Mouse (Mus musculus) intestine, embryonic 14.5 days (tissue): ENCODE results near the gene Srd5a3. TPM values are rescaled to one million over a fixed set of nuclear protein-coding genes. Genes with fewer than 3 reads are reported as not detected.

Experiments used
- ATAC-seq: fragments of 200-750 bp; cut with Nextera tagmentation; replicated peaks from 2 replicates; pipeline ENCODE4 v1.8.0; 2017; ENCODE audit warnings: low read depth, moderate number of reproducible peaks, moderate TSS enrichment, moderate library complexity; ENCODE audit not compliant: low FRiP score, low TSS enrichment
- DNase-seq: peaks from one replicate; pipeline ENCODE4 v3.0.0-alpha.2; 2018; ENCODE audit warnings: low spot score
- H3K27ac ChIP-seq: fragments of 300-500 bp; sonication (generic); 2 replicates; pipeline ENCODE4 v1.5.1; 2014; ENCODE audit warnings: low read depth, mild to moderate bottlenecking, control low read depth
- H3K27me3 ChIP-seq: fragments of 300-500 bp; sonication (generic); replicated peaks from 2 replicates; pipeline ENCODE4 v1.6.1; 2014; ENCODE audit warnings: low read length, control low read depth; ENCODE audit not compliant: control insufficient read depth, insufficient read depth
- H3K36me3 ChIP-seq: fragments of 300-500 bp; sonication (generic); 2 replicates; pipeline ENCODE4 v1.6.1; 2014; ENCODE audit warnings: low read length, control low read depth; ENCODE audit not compliant: control insufficient read depth, insufficient read depth
- H3K4me1 ChIP-seq: fragments of 300-500 bp; sonication (generic); replicated peaks from 2 replicates; pipeline ENCODE4 v1.6.1; 2014; ENCODE audit warnings: low read length, control low read depth, mixed read lengths; ENCODE audit not compliant: control insufficient read depth, insufficient read depth
- H3K4me2 ChIP-seq: fragments of 300-500 bp; sonication (generic); 2 replicates; pipeline ENCODE4 v1.6.1; 2014; ENCODE audit warnings: low read length
- H3K4me3 ChIP-seq: fragments of 300-500 bp; sonication (generic); 2 replicates; pipeline ENCODE4 v1.5.1; 2014; ENCODE audit warnings: low read depth, low read length, control low read depth, mixed read lengths
- H3K9ac ChIP-seq: fragments of 300-500 bp; sonication (generic); 2 replicates; pipeline ENCODE4 v1.6.1; 2014; ENCODE audit warnings: mild to moderate bottlenecking, low read length
- H3K9me3 ChIP-seq: fragments of 300-500 bp; sonication (generic); 2 replicates; pipeline ENCODE4 v1.6.1; 2016; ENCODE audit warnings: low read length, control low read depth; ENCODE audit not compliant: control insufficient read depth
- WGBS: fragments of 180-500 bp; shearing (Covaris S2); extraction: QIAGEN DNeasy Blood & Tissue Kit; methylation state at CpG from one replicate; pipeline ENCODE4 v1.1.7; 2014; 5-methylcytosine and 5-hydroxymethylcytosine counted together
- polyA plus RNA-seq: library from polyadenylated mRNA; unstranded; fragments of >200 nt; fragmentation: Nextera tagmentation; extraction: Ambion mirVana; gene quantifications from 2 replicates; pipeline ENCODE4 v1.2.1, GENCODE M21; 2014

Gene Srd5a3
- polyA plus RNA-seq, 1 experiment from 2014 or later: 31.2 TPM

DNA sequence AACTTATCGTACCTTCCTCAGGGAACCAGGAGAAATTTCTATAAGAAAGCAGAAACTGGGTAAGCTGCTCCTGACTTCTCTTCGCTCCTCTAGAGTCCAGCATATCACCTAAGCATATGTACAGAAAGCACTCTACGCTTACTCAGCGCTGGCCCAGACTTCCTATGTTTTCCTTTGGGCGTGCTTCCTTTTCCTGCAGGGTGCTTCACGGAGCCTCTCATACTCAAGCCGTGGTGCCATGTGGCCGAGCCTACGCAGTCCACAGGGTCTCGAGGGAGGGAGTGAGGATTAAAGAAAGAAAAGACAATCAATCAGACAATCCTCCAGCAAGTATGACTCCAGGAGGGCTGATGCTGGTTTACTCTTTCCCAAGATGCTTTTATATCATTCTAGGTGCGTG lies 36.8 kb downstream of the Srd5a3 start:
- Histone ChIP-seq H3K36me3 (no peaks in the 10 kb centered on the region), H3K4me1 (peaks cover 12% of the 10 kb centered on the region; the same call in 1 of the 2 replicates), H3K27me3 (no peaks in the 10 kb centered on the region), H3K9me3 (no peaks in the 10 kb centered on the region), H3K4me3 (no peak overlapping the region), H3K9ac (no peak overlapping the region), H3K27ac (0 out of 2 replicates have a peak overlapping the region, but pooled peaks have one; percentile 30), H3K4me2 (no peak overlapping the region)
- no peak for DNase-seq
- no peak for ATAC-seq
- 52% methylated on average over 11 of the region's 11 CpGs for WGBS

DNA sequence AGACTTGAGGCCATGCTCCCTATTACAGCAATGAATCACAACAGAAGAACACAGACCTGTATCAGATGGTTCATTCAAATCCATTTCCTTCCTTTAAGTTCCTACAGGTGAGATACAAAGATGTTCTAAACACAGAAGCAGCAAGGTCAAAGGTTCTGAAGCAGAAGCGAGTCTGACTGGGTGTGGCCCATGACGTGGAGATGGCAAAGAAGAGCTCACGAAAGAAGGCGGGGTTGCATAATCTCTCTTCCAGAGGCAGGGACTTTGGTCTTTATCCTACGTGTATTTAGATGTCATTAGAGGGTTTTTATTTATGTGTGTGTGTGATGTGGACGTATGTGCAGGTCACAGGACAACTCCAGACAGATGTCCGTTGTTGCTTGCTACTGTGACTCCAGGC lies 37.6 kb downstream of the Srd5a3 start:
- Histone ChIP-seq H3K9me3 (no peaks in the 10 kb centered on the region), H3K36me3 (no peaks in the 10 kb centered on the region), H3K4me2 (no peak overlapping the region), H3K4me3 (no peak overlapping the region), H3K27ac (no peak overlapping the region), H3K4me1 (peaks cover 12% of the 10 kb centered on the region; the same call in 1 of the 2 replicates), H3K27me3 (no peaks in the 10 kb centered on the region), H3K9ac (no peak overlapping the region)
- DNase-seq (no peak), ATAC-seq (no peak)
- WGBS: 60% methylated on average over 7 of the region's 7 CpGs

GRCm38 (mm10) chr5:76179171-76179570 lies 39.1 kb downstream of the Srd5a3 start:
- 96% methylated on average over 5 of the region's 5 CpGs for WGBS

DNA sequence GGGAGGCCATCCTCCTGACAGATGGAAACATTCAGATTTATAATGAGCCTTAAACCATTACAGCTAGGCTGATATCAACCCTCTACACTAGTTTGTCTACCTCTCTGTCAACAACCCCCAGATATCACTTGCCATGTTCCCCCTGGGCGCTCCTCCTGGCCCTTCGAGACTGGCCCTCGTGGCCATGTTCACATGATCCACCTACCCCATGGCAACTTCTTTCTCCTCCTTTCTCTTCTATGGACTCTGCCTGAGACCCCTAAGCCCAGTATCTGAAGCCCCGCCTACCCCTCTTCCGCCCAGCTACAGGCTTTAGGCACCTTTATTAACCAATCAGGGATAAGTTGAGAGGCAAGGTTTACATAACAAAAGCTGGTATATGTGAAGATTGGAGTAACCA lies 39.7 kb downstream of the Srd5a3 start:
- H3K27me3 ChIP-seq: no peaks in the 10 kb centered on the region
- H3K4me1 ChIP-seq: peaks cover 14% of the 10 kb centered on the region; the same call in 1 of the 2 replicates
- H3K4me2 ChIP-seq: no peak overlapping the region
- DNase-seq (no peak), ATAC-seq (no peak)
- H3K27ac ChIP-seq: no peak overlapping the region
- H3K4me3 ChIP-seq: no peak overlapping the region
- H3K9me3 ChIP-seq: no peaks in the 10 kb centered on the region
- H3K36me3 ChIP-seq: no peaks in the 10 kb centered on the region
- WGBS: 89% methylated on average over 5 of the region's 5 CpGs
- H3K9ac ChIP-seq: no peak overlapping the region

More at GRCm38 (mm10) chr5:76179171-76179570, 39.1 kb downstream of the Srd5a3 start:
- no peak overlapping the region for H3K27ac ChIP-seq
- no peaks in the 10 kb centered on the region for H3K36me3 ChIP-seq
- H3K4me2 ChIP-seq: no peak overlapping the region
- H3K4me3 ChIP-seq: no peak overlapping the region
- H3K9me3 ChIP-seq: no peaks in the 10 kb centered on the region
- H3K4me1 ChIP-seq: peaks cover 12% of the 10 kb centered on the region; the same call in 1 of the 2 replicates
- no peak for ATAC-seq
- H3K27me3 ChIP-seq: no peaks in the 10 kb centered on the region
- DNase-seq: no peak
- H3K9ac ChIP-seq: no peak overlapping the region

DNA sequence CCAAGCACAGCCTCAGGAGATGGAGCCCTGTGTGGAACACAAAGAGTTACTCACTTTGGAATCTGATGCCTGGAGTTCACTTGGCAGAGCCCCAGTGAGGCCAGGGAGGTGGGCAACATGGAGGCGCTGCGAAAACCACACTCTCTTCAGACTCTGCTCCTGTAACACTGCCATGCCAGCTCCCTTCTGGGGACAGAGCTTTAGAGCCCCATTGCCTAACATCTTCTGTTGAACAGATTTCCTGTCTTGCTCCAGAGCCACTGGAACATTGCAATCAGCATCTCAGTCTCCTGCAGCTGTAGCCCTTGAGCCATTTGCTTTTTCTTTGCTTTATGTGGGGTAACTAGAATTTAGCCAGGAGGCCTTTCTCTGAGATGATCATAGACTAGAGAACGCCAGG lies 42.3 kb downstream of the Srd5a3 start:
- no peaks in the 10 kb centered on the region for H3K27me3 ChIP-seq
- H3K27ac ChIP-seq: no peak overlapping the region
- DNase-seq (no peak), ATAC-seq (no peak)
- no peak overlapping the region for H3K9ac ChIP-seq
- H3K9me3 ChIP-seq: no peaks in the 10 kb centered on the region
- H3K4me2 ChIP-seq: no peak overlapping the region
- H3K4me3 ChIP-seq: no peak overlapping the region
- no peaks in the 10 kb centered on the region for H3K36me3 ChIP-seq
- peaks cover 14% of the 10 kb centered on the region for H3K4me1 ChIP-seq
- WGBS: 52% methylated on average over 3 of the region's 3 CpGs

GRCm38 (mm10) chr5:76183043-76183749 lies 43.1 kb downstream of the Srd5a3 start:
- H3K36me3 ChIP-seq: peaks cover 2% of the 10 kb centered on the region; the same call in 1 of the 2 replicates
- peaks cover 14% of the 10 kb centered on the region for H3K4me1 ChIP-seq
- peak; percentile 38; the same call in 1 of the 2 replicates for ATAC-seq
- H3K9ac ChIP-seq: peak overlapping the region; percentile 94
- WGBS: 34% methylated on average over 17 of the region's 17 CpGs
- DNase-seq: no peak
- peak overlapping the region; percentile 85 for H3K4me2 ChIP-seq
- peak overlapping the region; percentile 98 for H3K27ac ChIP-seq
- H3K4me3 ChIP-seq: peak overlapping the region; percentile 86
- H3K27me3 ChIP-seq: no peaks in the 10 kb centered on the region
- H3K9me3 ChIP-seq: no peaks in the 10 kb centered on the region

GRCm38 (mm10) chr5:76183750-76184261 lies 43.7 kb downstream of the Srd5a3 start, which contains the start of gene Tmem165:
Tmem165 (plus strand) TSS chr5:76183880.
- ATAC-seq: peak; percentile 97
- WGBS: under 1% methylated on average over 58 of the region's 62 CpGs
- peak within 1 kb of the TSS; percentile 94 for H3K9ac ChIP-seq
- H3K4me2 ChIP-seq: peak within 1 kb of the TSS; percentile 85
- H3K4me3 ChIP-seq: peak within 1 kb of the TSS; percentile 86
- H3K36me3 ChIP-seq: peaks cover 2% of the 10 kb centered on the region; the same call in 1 of the 2 replicates
- H3K9me3 ChIP-seq: no peaks in the 10 kb centered on the region
- H3K27ac ChIP-seq: peak within 1 kb of the TSS; percentile 98
- peak; percentile 92 for DNase-seq
- H3K27me3 ChIP-seq: no peaks in the 10 kb centered on the region
- peaks cover 14% of the 10 kb centered on the region for H3K4me1 ChIP-seq

DNA sequence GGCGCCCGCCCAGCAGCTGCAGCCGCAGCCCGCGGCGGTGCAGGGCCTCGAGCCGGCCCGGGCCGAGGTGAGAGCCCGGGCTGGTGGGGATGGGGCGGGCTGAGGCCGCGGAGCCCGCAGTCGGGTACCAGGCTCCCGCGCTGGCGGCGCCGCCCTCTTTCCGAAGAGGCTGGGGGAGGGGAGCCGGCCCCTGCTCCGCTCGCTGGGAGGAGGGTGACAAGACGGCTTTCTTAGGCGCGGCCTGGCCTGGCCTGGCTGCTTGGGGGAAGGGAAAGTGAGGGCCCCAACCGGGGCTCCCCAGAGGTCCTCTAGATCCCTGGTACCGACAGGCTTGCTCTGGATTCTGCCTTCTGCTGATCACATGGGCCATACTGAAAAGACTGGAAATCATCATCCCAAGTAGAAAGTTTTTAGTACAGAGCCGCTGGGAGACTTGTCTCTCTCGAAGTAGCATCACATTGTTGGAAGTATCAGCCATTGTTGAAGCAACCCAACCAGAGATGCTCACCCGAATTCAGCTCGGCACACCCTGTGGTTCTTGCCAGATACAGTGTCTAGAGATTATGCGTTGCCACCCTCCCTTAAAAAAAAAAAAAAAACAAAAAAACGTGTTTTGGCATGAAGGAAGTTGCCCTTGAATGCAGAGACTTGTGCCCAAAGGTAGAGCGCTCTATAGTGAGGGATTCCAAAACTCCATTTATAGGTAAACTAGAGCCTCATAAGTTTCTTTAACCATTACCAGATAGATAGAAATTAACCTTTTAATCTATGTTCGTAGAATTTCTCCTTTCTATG lies 44.4 kb downstream of the Srd5a3 start:
- 4% methylated on average over 38 of the region's 38 CpGs for WGBS
- peak overlapping the region; percentile 86 for H3K4me3 ChIP-seq
- ATAC-seq: peak; percentile 88
- peak overlapping the region; percentile 94 for H3K9ac ChIP-seq
- H3K9me3 ChIP-seq: no peaks in the 10 kb centered on the region
- H3K4me2 ChIP-seq: peak overlapping the region; percentile 85
- peaks cover 14% of the 10 kb centered on the region for H3K4me1 ChIP-seq
- DNase-seq: peak; percentile 89
- no peaks in the 10 kb centered on the region for H3K27me3 ChIP-seq
- peaks cover 2% of the 10 kb centered on the region; the same call in 1 of the 2 replicates for H3K36me3 ChIP-seq
- H3K27ac ChIP-seq: peak overlapping the region; percentile 98
